Mouse (Mus musculus) lung, postnatal 14 days (tissue): Measurements from ENCODE around the gene Gm26727.
A peak's percentile ranks its signal among the peaks of the same experiment; 100 is the strongest.
"Not testable (repeated sequence)": the region's sequence is repeated elsewhere in the genome, so short reads cannot be mapped to it uniquely, and the experiment has no call there.

Experiments
- DNase-seq: peaks from one replicate; pipeline ENCODE4 v3.0.0; 2021

Gene Gm26727

GRCm38 (mm10) chr2:67433081-67433480 lies at the start of gene Gm26727:
TSS of gene Gm26727 (minus strand) at chr2:67433181.
- DNase-seq, result no peak

GRCm38 (mm10) chr2:67481051-67481450 lies 48.1 kb upstream of the Gm26727 start:
- DNase-seq, result no peak

- peak; percentile 62 for DNase-seq
Measured at GRCm38 (mm10) chr2:67477753-67478152, 44.8 kb upstream of the Gm26727 start.

GRCm38 (mm10) chr2:67470030-67470429 lies 37.0 kb upstream of the Gm26727 start:
- DNase-seq, result not testable (repeated sequence)

GRCm38 (mm10) chr2:67467036-67467435 lies 34.1 kb upstream of the Gm26727 start:
- DNase-seq, result no peak

- DNase-seq, result no peak
Measured at GRCm38 (mm10) chr2:67460857-67461256, 27.9 kb upstream of the Gm26727 start.

GRCm38 (mm10) chr2:67447206-67447605 lies 14.2 kb upstream of the Gm26727 start:
- DNase-seq, result no peak

GRCm38 (mm10) chr2:67446772-67447171 lies 13.8 kb upstream of the Gm26727 start:
- no peak for DNase-seq

- no peak for DNase-seq
Measured at GRCm38 (mm10) chr2:67445780-67446179, 12.8 kb upstream of the Gm26727 start, which contains the start of gene Xirp2. TSS of gene Xirp2 (plus strand) at chr2:67446002.

- DNase-seq, result no peak
Measured at GRCm38 (mm10) chr2:67438309-67438708, 5.3 kb upstream of the Gm26727 start.

GRCm38 (mm10) chr2:67422799-67423198 lies 10.2 kb downstream of the Gm26727 start:
- no peak for DNase-seq

GRCm38 (mm10) chr2:67420853-67421252 lies 12.1 kb downstream of the Gm26727 start:
- no peak for DNase-seq

- DNase-seq, result not testable (repeated sequence)
Measured at GRCm38 (mm10) chr2:67413425-67413824, 19.6 kb downstream of the Gm26727 start, which contains the start of gene Gm21830. TSS of gene Gm21830 (plus strand) at chr2:67413725.
